Mouse (Mus musculus) spleen, postnatal 10 days (tissue): ENCODE results near the gene Sf3a3.

Experiments
- DNase-seq, 2 experiments: peaks; one replicate each; pipeline ENCODE4 v3.0.0; 2021 to 2022; ENCODE audit warnings: low spot score in 2 of 2

The Sf3a3 gene

DNA sequence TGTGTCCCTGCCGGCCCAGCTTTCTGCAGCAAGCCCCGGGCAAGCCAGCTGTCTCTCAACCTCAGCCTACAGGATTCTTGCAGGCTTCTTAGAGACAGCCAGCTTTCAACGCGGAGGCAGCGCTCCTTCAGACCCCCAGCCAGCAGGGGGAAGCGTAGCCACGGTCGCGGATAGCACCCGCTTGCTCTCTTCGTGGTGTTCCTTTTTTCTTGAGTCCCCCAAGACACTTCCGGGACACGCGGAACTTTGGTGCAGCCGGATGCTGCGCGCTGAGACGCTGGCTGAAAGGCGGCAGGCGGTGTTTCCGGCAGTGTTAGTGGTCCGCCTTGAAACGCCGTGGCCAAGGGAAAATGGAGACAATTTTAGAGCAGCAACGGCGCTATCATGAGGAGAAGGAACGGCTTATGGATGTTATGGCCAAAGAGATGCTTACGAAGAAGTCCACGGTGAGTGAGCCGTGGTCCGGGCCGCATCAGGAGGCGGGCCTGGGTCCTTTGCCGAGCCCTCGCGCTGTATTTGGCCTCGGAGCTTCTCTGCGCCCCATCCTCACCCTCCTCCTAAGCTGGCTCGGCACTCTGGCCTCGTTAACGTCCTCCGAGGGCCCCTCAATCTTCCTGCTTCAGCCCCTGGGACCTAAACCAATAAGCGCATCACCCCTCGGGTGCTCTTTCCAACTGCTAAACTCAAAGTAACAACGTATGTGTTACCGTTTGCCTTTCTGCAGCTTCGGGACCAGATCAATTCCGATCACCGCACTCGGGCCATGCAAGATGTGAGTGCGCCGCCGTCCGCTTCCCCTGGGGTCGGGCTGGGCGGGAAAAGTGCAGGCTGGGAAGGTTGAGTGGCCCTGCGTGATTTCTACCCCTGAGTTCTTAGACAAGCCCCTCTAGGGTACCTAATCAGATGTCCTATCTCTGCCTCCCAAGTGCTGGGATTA lies at the start of gene Sf3a3:
Gene Sf3a3, plus strand, starts transcription at position 232 of the 937 bp plus-strand sequence.
- peak; percentile 85 to 94 for DNase-seq

DNA sequence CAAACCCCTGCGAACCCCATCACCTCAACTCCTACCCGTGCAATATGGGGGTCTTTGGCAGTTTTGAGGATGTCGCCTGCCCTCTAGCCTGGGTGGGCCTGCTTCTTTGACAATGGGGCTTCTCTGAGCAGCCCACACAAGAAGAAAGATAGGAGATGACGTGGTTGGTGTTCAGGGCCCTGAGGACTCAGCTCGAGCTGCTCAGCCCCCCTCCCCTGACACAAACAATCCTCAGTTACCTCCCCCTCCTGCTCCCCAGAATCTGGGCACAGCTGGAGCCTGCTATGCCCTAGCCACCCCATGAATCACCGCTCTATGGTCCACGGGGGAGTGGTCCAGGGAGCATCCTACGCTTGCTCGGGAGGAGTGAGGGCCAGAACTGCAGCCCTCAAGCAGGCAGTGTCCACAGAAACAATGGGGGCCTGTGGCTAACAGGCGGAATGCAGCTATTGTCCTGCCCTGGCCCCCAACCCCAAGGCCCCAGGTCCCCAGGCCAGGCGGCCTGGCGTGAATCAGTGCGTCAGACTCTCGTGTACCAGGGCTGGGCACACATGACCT lies 47.0 kb upstream of the Sf3a3 start:
- no peak for DNase-seq

DNA sequence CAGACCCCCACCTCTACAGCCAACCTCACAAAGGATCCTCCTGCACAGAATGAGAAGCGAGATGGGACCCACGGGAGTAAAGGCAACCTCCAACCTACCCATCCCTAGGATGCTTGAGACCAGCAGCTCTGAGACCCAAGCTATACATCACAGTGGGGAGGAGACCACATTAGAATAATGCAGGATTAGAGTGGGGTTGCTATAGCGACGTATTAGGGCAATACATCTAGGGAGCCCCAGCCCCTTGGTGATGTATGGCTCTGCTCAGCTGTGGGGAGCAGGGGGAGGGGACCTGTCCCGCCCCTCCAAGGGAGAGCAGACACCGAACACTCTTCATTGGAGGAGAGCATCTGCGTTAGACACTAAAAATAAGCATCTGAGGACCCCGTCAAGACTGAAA lies 46.5 kb upstream of the Sf3a3 start:
- no peak for DNase-seq

DNA sequence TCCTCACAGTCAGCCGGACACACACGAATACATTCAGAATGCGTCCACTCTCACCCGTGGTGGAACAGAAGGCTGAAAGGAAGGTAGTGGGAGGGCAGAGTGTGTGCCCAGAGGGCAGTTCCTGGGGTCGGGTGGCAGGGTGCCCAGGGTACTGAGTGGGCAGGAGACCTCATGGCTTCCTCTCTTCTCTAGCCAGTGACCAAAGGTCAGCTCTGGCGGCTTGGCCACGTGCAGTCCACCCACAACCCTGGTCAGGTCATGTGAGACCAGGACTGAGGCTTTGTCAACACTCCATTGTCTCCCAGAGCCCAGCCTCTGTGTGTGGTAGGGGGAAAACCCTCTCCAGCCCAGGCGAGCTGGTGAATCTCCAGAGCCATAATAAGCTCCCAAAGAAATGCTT lies 44.3 kb upstream of the Sf3a3 start:
- DNase-seq, result no peak

DNA sequence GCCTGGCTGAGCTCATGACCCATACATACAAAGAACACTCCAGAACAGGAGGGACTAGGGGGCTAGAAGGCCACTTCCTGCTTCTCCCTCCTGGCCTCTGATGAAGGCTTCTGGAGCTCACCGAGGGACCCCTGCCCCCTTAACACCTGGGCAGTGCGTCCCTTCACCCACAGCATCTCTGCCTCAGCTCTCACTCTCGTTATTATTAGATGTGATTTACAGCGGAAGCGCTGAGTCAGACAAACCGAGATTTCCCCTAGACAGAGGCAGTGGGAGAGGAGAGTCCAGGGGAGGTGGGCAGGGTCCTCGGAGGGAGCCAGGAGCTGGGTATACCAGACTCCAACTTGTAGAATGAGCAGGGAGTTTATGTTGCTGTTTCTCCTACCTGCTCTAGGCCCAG lies 43.0 kb upstream of the Sf3a3 start:
- DNase-seq, result no peak

DNA sequence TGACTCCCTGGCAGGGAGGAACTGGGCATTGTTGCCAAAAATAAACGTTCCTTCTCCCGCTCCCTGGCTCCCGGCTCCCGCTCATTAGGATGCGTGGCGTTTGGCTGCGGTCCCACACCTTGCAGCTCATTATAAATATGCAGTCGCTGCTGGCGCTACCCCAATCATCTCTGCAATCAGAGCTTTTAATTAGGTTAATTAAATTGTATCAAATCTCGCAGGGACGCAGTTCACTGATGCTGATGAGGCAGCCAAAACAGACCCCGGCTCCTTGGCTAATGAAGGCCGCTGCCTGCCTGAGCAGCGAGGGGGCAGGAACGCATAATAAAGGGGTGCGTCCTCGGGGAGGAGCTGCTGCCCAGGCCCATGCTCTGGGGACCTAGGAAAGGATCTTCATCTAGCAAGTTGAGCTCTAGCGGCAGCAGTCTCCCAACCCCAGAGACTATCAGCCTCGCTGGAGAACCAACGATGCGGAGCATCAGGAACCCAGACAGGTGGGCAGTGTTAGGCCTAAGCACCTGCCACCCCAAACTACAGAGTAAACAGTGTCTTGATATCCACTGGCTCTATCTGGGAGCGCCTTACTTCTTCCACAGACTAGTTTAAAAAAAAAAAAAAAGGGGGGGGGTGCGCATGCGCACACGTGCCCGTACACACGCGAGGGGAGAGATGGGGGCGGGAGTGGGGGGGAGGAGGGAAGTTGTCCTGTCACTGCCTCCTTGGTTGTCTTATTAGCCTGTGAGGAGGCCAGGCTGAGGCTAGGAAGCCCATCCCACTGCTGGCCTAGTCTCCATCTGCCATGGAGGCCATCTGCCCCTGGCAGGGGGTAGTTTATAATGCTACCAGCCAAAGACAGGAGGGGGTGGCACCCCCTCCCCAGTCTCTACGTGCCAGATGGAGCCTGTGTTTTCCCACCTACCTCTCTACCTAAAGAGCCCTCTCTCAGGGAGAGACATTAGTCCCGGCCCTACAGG lies 41.9 kb upstream of the Sf3a3 start:
- no peak for DNase-seq

DNA sequence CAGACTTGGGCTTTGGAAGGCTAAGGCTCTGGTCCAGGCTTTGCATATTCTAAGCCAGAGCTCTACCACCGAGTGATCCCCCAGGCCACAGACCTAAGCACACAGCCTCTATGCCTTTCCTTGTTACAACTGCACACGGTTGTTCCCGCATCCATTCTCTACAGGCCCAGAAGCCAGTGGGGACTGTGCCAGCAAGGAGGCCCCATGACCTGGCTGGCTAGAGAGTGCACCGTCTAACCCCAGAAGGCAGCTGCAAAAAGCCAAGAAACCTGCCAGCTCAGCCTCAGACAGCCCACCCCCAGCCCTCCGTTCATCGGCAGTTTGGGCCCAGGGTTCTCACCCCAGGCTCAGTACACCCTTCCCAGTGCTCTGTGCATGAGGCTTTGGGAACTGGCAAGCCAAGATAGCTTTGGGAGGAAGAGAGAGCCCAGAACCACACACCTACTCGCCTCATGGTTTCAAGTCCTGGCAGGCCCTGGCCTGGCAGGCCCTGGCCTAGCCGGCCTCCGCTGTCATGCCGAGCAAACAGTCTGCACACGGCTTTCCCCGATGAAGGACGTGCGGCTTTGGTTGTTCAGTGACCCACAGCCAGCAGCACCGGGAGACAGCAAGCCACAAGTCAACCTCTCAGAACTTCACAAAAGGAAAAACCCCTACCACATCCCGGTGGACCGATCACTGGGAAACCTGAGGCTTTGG lies 40.1 kb upstream of the Sf3a3 start:
- no peak for DNase-seq

DNA sequence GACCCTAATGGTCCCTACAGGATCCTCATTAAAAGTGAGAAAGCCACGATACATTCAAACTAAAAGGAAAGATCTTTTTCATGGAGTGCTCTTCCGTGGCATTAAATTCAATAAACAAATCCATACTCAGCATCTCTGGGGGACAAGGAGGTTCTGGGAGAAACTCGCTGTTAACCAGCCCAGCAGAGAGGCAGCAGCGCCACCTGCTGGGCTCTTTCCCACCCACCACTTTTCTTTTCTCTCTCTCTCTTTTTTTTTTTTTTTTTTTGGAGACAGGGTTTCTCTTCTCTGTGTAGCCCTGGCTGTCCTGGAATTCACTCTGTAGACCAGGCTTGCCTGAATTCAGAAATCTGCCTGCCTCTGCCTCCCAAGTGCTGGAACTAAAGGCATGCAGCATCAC lies 39.5 kb upstream of the Sf3a3 start:
- peak; percentile 25 to 72 for DNase-seq

DNA sequence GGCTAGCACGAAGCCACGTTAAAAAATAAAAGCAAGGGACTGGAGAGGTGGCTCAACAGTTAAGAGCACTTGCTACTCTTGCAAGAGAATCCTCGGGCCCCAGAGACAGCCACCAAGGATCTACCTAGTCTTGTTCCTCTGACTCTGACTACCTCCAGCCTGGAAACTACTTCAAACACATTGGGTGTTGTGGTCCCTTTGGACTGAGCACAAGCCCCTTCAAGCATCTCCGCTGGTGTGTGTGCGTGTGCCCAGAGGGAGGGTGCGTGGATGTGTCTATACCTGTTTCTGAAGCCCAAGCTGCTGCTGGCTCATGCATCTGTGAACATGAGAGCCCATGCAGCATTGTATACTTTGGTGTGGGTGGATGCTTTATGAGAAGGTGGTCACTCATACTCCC lies 38.6 kb upstream of the Sf3a3 start:
- DNase-seq, result no peak

DNA sequence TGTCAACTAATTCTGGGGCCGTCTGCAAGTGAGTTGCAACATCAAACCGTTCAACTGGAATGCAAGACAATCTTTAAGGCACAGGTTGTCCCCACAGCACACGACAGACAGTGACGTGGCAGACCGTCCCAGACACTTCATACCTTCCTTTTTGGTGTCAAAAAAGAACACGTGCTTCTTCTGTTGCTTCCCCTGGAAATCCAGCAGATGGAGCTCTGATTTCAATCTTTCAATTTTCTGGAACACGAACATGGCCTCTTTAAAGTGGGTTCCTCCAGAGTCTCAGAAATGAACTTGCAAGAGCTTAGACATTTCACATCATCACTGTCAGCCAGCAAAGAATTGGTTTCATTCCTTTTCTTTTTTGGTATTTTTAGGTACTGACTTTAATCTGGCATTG lies 32.3 kb upstream of the Sf3a3 start:
- DNase-seq, result no peak

DNA sequence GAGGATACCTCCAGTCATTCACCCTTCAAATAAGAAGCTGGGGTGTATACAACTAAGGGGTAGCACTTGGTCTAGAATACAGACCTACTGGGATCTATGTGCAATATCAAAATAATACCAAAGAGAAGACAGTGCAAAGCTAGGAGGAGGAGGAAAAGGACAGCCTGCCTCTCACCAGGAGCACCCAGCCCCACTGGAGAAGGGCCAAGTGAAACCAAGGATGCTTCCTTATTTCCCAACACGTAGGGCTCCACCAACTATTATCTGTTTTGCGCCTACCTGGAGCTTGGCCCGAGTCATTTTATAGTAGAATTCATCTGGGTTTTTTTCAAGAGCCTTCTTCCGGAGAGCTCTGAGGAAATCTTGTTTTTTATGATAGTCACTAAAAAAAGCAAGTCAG lies 31.1 kb upstream of the Sf3a3 start:
- no peak for DNase-seq

DNA sequence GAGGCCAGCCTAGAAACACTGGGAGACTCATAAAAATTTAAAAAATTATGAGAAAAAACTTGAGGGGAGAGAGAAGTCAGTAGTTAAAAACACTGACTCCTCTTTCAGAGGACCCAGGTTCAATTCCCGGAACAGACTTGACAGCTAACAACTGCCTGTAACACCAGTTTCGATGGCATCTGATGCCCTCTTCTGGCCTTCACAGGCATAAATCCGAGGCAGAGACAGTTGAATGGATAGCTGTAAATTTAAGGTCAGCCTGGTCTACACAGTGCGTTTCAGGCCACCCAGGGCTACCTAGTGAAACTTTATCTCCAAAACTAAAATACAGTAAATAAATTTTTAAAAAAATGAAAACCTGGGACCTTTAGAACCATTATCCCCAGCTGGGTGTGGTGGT lies 29.6 kb upstream of the Sf3a3 start:
- no peak for DNase-seq

DNA sequence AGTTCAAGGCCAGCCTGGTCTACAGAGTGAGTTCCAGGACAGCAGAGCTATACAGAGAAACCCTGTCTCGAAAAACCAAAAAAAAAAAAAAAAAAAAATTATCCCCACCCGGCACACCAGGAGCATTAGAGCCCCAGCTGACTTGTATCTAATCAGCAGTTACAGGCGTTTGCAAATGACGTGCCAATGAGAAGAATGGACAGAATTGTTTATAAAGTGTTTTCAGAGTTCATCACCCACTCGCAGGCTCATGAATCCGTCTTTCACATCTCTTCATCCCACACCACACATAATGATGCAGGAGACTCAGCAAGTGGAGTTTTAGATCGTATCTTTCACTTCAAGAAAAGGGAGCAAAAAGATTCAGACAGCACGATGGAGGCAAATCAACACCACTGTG lies 29.1 kb upstream of the Sf3a3 start:
- no peak for DNase-seq

DNA sequence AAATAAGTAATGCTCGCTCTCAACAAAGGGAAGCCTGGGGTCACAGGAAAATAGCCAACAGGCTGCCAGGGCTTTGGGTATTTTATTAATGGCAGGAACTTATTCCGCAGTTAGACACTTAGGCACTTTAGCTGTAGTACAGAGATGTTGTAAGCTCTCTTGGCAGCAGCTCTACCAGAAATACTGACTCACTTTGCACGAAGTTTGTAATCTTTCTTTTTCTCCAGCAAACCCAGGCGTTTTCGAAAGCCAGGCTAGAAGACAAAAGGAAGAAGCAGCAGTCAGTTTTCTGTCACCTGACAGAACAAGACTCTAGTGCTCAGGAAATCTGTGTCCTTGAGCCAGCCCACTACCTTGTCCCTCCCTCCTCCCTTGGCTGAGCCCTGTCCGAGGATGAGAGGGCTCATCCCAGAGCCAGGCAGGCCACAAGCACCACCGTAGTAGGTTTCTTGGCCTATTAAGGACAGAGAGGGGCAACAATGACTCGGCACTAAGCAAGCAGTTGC lies 28.6 kb upstream of the Sf3a3 start:
- no peak for DNase-seq

DNA sequence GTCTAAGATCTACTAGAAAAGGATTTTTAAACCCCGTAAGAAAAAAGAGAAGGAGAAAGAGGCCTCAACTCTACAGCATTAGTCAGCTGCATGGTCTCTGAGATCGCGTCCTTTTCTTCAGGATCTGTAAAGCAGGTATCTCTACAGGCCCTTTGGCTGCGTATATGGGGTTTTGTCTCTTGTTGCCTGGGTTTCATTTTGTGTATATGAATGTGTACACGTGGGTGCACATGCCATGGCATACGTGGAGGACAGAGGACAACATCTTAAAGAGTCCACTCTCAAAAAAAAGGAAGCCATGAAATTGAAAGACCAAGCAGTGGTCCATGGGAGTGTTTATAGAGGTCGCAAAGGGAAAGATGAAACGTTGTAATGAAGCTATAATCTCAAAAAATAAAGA lies 23.1 kb upstream of the Sf3a3 start:
- no peak for DNase-seq

DNA sequence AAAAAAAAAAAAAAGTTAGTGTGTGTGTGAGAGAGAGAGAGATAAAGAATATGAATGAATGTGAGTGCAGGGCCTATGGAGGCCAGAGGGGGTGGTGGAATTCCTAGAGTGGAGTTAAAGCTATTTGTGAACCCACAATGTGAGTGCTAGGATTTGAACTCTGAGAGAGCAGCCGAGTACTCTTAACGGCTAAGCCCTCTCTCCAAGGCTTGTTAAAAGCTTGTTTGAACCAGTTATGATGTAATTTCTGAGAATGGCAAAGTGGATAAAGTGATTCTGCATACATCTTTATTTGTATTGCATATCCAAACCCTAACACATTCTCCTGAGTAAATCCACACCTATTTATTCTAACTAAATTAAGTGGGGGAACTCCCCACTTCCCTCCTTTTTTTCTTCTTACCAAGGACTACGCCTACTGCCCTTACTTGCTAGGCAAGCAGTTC lies 22.1 kb upstream of the Sf3a3 start:
- no peak for DNase-seq

DNA sequence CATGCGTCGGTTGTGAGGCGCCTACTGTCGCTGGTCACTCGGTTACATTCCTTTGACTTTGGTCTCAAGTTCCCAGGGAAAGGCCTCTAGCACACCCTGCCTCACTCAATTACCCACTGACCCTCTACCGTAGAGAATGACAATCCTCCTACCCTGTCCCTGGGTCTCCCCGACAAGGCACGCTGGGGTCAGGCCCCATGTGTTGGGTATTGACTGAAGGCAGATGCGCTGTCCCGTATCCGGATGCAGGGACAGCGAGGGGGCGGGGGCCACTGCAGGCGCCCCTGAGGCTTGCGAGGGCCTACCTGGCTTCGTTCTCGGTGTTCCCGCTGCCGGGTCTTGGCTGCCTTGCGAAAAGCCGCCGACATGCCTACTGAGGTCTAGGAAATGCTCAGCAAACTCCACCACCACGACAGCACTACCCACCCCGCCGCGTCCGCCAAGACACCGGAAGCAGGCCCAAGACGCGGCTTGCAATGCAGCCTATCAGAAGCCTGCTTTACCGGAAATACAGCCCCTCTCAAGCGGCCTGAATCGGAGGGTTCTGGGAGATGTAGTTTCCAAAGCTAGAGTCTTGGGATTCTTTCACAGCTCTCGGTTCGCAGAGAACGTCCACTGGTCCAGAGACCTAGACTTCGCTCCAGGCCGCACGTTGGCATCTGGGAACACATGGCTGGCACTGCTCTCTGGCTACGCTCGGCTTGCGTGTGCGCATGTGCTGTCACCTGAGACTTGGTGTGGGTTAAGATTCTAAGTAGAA lies 21.3 kb upstream of the Sf3a3 start, which contains the start of gene Utp11:
Gene Utp11, minus strand, starts transcription at position 466 of the 760 bp plus-strand sequence.
- DNase-seq, result peak; percentile 79 to 87

DNA sequence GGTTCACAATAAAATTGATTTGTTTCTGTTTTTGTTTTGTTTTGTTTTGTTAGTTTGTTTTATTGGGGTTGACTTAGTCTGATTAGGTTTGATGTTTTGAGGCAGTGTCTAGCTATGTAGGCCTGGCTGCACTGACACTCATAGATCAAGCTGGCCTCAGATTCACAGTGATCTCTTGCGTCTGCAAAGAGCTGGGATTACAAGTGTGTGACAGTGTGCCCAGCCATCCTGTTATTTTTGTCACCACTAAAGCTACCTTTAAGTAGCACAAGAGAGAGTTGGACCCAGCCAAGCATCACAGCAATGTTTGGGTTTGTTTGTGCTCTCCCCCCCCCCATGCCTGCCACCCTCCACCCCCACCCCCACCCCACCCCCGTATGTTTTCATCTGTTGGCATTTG lies 20.0 kb upstream of the Sf3a3 start:
- no peak for DNase-seq

DNA sequence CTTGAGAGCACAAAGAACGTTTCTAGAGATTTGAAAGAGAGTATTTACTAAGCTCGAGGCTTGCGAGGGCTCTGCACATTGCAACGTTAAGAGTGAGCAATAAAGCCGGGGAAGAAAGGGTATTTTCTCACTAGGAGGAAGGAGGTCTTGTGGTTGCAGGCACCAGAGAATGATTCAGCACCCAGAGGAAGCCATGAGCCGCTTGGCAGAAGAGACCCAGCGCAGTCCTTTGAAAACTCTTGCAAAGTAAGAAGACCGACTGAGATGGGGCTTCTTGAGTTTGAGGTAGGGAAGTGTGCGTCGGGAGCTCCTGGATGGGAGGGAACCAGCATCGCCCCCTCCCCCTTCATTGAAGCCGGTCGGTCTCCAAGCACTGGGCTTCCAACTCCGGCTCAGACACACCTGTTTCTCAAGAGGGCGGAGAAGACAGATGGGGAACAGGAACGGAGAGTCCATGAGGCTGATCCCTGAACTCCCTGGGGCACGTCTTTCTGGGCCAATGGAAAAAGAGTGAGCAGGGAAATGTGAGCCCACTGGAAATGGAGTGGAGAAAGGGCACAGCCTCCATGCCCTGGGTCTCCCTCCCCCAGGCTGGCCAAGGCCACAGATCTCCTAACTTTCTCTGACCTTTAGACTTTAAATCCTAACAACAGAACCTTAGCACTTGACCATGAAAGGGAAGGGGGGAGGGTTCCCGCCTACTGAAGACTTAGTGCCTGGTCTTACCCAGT lies 18.6 kb upstream of the Sf3a3 start:
- no peak for DNase-seq

DNA sequence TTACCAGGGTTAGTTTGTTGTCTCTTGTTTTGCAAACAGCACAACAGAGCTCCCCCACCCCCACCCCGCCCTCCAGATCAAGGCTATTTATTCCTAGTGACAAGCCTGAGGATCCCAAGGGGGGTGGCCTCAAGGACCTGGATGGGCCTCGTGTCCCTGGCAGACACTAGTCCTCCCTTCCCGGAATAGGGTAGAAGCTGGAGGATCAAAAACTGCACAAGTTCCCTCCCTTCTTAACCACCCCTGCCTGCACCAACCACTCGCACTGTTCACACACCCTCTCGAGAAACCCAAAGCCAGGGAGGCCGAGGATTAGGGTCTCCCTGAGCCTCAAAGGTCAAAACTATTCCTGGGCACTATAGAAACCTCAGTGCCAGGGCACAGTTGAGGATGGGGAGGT lies 14.8 kb upstream of the Sf3a3 start:
- DNase-seq, result no peak
